Mouse (Mus musculus): ENCODE measurements around the gene Zfp580. TPM values are rescaled to one million over a fixed set of nuclear protein-coding genes. Genes with fewer than 3 reads are reported as not detected.

Zfp580 gene
- polyA plus RNA-seq, 1 experiment = 18.1 TPM

- H3K4me1 ChIP-seq (ENCODE audit: control insufficient read depth, insufficient read depth, low read length) = no peaks in the 10 kb centered on the region
These were observed 41.0 kb downstream of the Zfp580 start for GRCm38 (mm10) chr7:5092381-5092780.

GRCm38 (mm10) chr7:5092831-5093510, 41.6 kb downstream of the Zfp580 start:
- no peak for TF ChIP-seq POLR2A (IDR thresholded peaks at IDR 0.05; ENCODE audit: low read depth, low read length)
- no peak for TF ChIP-seq CTCF (IDR thresholded peaks at IDR 0.05; ENCODE audit: borderline replicate concordance, insufficient read depth, low read length)
- no peaks in the 10 kb centered on the region for H3K4me1 ChIP-seq (ENCODE audit: control insufficient read depth, insufficient read depth, low read length)
- no peak overlapping the region for H3K4me3 ChIP-seq (ENCODE audit: insufficient read depth, low read length)
- H3K27ac ChIP-seq (ENCODE audit: insufficient read depth, low read length) = no peak overlapping the region

More at GRCm38 (mm10) chr7:5092381-5092780, 41.0 kb downstream of the Zfp580 start:
- H3K27ac ChIP-seq (ENCODE audit: insufficient read depth, low read length) = no peak overlapping the region
- H3K4me3 ChIP-seq (ENCODE audit: insufficient read depth, low read length) = no peak overlapping the region
- TF ChIP-seq CTCF (IDR thresholded peaks at IDR 0.05; ENCODE audit: borderline replicate concordance, insufficient read depth, low read length) = no peak
- no peak for TF ChIP-seq POLR2A (IDR thresholded peaks at IDR 0.05; ENCODE audit: low read depth, low read length)

GRCm38 (mm10) chr7:5098769-5099168, 47.4 kb downstream of the Zfp580 start:
- no peak overlapping the region for H3K4me3 ChIP-seq (ENCODE audit: insufficient read depth, low read length)
- TF ChIP-seq CTCF (IDR thresholded peaks at IDR 0.05; ENCODE audit: borderline replicate concordance, insufficient read depth, low read length) (no peak), POLR2A (IDR thresholded peaks at IDR 0.05; ENCODE audit: low read depth, low read length) (no peak)
- H3K27ac ChIP-seq (ENCODE audit: insufficient read depth, low read length) = no peak overlapping the region
- no peaks in the 10 kb centered on the region for H3K4me1 ChIP-seq (ENCODE audit: control insufficient read depth, insufficient read depth, low read length)

GRCm38 (mm10) chr7:5099796-5100195, 48.5 kb downstream of the Zfp580 start:
- Histone ChIP-seq H3K27ac (ENCODE audit: insufficient read depth, low read length) (no peak overlapping the region), H3K4me1 (ENCODE audit: control insufficient read depth, insufficient read depth, low read length) (no peaks in the 10 kb centered on the region), H3K4me3 (ENCODE audit: insufficient read depth, low read length) (no peak overlapping the region)
- TF ChIP-seq CTCF (IDR thresholded peaks at IDR 0.05; ENCODE audit: borderline replicate concordance, insufficient read depth, low read length) (no peak), POLR2A (IDR thresholded peaks at IDR 0.05; ENCODE audit: low read depth, low read length) (no peak)

GRCm38 (mm10) chr7:5101066-5101663, 49.8 kb downstream of the Zfp580 start:
- TF ChIP-seq CTCF (IDR thresholded peaks at IDR 0.05; ENCODE audit: borderline replicate concordance, insufficient read depth, low read length) (no peak), POLR2A (IDR thresholded peaks at IDR 0.05; ENCODE audit: low read depth, low read length) (no peak)
- Histone ChIP-seq H3K4me1 (ENCODE audit: control insufficient read depth, insufficient read depth, low read length) (no peaks in the 10 kb centered on the region), H3K4me3 (ENCODE audit: insufficient read depth, low read length) (no peak overlapping the region), H3K27ac (ENCODE audit: insufficient read depth, low read length) (no peak overlapping the region)

- Histone ChIP-seq H3K4me1 (ENCODE audit: control insufficient read depth, insufficient read depth, low read length) (no peaks in the 10 kb centered on the region), H3K27ac (ENCODE audit: insufficient read depth, low read length) (no peak overlapping the region), H3K4me3 (ENCODE audit: insufficient read depth, low read length) (no peak overlapping the region)
- TF ChIP-seq POLR2A (IDR thresholded peaks at IDR 0.05; ENCODE audit: low read depth, low read length) (no peak), CTCF (IDR thresholded peaks at IDR 0.05; ENCODE audit: borderline replicate concordance, insufficient read depth, low read length) (no peak)
These were observed 51.2 kb downstream of the Zfp580 start for GRCm38 (mm10) chr7:5102564-5102963.

Other genes with a start within 250 kb of the Zfp580 start
- gene Ube2s, start 238.9 kb upstream of the Zfp580 start, polyA plus RNA-seq (2011; ENCODE audit: insufficient read length, low read depth, missing spikeins) = 172 and 191 TPM in 2 replicates
- gene Shisa7, start 206.8 kb upstream of the Zfp580 start, polyA plus RNA-seq (2011; ENCODE audit: insufficient read length, low read depth, missing spikeins) = not detected in 2 replicates
- 10.8 and 13.3 TPM in 2 replicates for gene Isoc2b, start 181.3 kb upstream of the Zfp580 start, polyA plus RNA-seq (2011; ENCODE audit: insufficient read length, low read depth, missing spikeins)
- 9.3 and 11.2 TPM in 2 replicates for gene Isoc2a, start 174.4 kb upstream of the Zfp580 start, polyA plus RNA-seq (2011; ENCODE audit: insufficient read length, low read depth, missing spikeins)
- gene Gm36210, start 145.0 kb upstream of the Zfp580 start, polyA plus RNA-seq (2011; ENCODE audit: insufficient read length, low read depth, missing spikeins) = not detected in 2 replicates
- gene Zfp628, start 136.3 kb upstream of the Zfp580 start, polyA plus RNA-seq (2011; ENCODE audit: insufficient read length, low read depth, missing spikeins) = 5.2 and 6.3 TPM in 2 replicates
- gene Nat14, start 129.5 kb upstream of the Zfp580 start, polyA plus RNA-seq (2011; ENCODE audit: insufficient read length, low read depth, missing spikeins) = 4.7 and 5.5 TPM in 2 replicates
- 24.1 and 29.8 TPM in 2 replicates for gene Ssc5d, start 125.8 kb upstream of the Zfp580 start, polyA plus RNA-seq (2011; ENCODE audit: insufficient read length, low read depth, missing spikeins)
- gene Sbk2, start 87.1 kb upstream of the Zfp580 start, polyA plus RNA-seq (2011; ENCODE audit: insufficient read length, low read depth, missing spikeins) = not detected in 2 replicates
- not detected in 2 replicates for gene Sbk3, start 80.4 kb upstream of the Zfp580 start, polyA plus RNA-seq (2011; ENCODE audit: insufficient read length, low read depth, missing spikeins)
- gene Zfp579, start 55.4 kb upstream of the Zfp580 start, polyA plus RNA-seq (2011; ENCODE audit: insufficient read length, low read depth, missing spikeins) = 11.0 and 15.6 TPM in 2 replicates
- gene Zfp524, start 37.1 kb upstream of the Zfp580 start, polyA plus RNA-seq (2011; ENCODE audit: insufficient read length, low read depth, missing spikeins) = 8.7 and 10.5 TPM in 2 replicates
- 23.6 and 27.5 TPM in 2 replicates for gene Fiz1, start 36.8 kb upstream of the Zfp580 start, polyA plus RNA-seq (2011; ENCODE audit: insufficient read length, low read depth, missing spikeins)
- not detected in 2 replicates for gene Gm44973, start 36.0 kb upstream of the Zfp580 start, polyA plus RNA-seq (2011; ENCODE audit: insufficient read length, low read depth, missing spikeins)
- 23.4 and 29.4 TPM in 2 replicates for gene Zfp865, start 31.2 kb upstream of the Zfp580 start, polyA plus RNA-seq (2011; ENCODE audit: insufficient read length, low read depth, missing spikeins)
- gene Ccdc106, start 31.0 kb upstream of the Zfp580 start, polyA plus RNA-seq (2011; ENCODE audit: insufficient read length, low read depth, missing spikeins) = 1.7 and 3.8 TPM in 2 replicates
- gene 4632433K11Rik, start 17.4 kb upstream of the Zfp580 start, polyA plus RNA-seq (2011; ENCODE audit: insufficient read length, low read depth, missing spikeins) = 1.5 and 1.8 TPM in 2 replicates
- gene Zfp784, start 13.1 kb upstream of the Zfp580 start, polyA plus RNA-seq (2011; ENCODE audit: insufficient read length, low read depth, missing spikeins) = 1.4 and 2.2 TPM in 2 replicates
- 193 and 210 TPM in 2 replicates for gene U2af2, start 10.6 kb downstream of the Zfp580 start, polyA plus RNA-seq (2011; ENCODE audit: insufficient read length, low read depth, missing spikeins)
- gene Epn1, start 28.7 kb downstream of the Zfp580 start, polyA plus RNA-seq (2011; ENCODE audit: insufficient read length, low read depth, missing spikeins) = 66.2 and 69.3 TPM in 2 replicates
- not detected in 2 replicates for gene Rfpl4, start 65.4 kb downstream of the Zfp580 start, polyA plus RNA-seq (2011; ENCODE audit: insufficient read length, low read depth, missing spikeins)
- 0.57 TPM in 1 of 2 replicates, not detected in the other for gene Rasl2-9, start 74.4 kb downstream of the Zfp580 start, polyA plus RNA-seq (2011; ENCODE audit: insufficient read length, low read depth, missing spikeins)
- 0.04 TPM in 1 of 2 replicates, not detected in the other for gene Vmn1r55, start 98.1 kb downstream of the Zfp580 start, polyA plus RNA-seq (2011; ENCODE audit: insufficient read length, low read depth, missing spikeins)
- gene Vmn1r56, start 145.2 kb downstream of the Zfp580 start, polyA plus RNA-seq (2011; ENCODE audit: insufficient read length, low read depth, missing spikeins) = not detected in 2 replicates
- not detected in 2 replicates for gene Vmn1r57, start 167.0 kb downstream of the Zfp580 start, polyA plus RNA-seq (2011; ENCODE audit: insufficient read length, low read depth, missing spikeins)